Mouse (Mus musculus): ENCODE data around the gene Mrpl23. TPM values are rescaled to one million over a fixed set of nuclear protein-coding genes. Genes with fewer than 3 reads are reported as not detected.

The Mrpl23 gene
- polyA plus RNA-seq, 1 experiment from 2014 or later: 16.6 TPM

GRCm38 (mm10) chr7:142581186-142581585, 48.7 kb downstream of the Mrpl23 start:
- no peak for DNase-seq (ENCODE audit: low spot score, missing footprints)
- peaks cover 4% of the 10 kb centered on the region; the same call in 1 of the 2 replicates for H3K27me3 ChIP-seq (ENCODE audit: control insufficient read depth, insufficient read depth, low read length)
- H3K36me3 ChIP-seq (ENCODE audit: control insufficient read depth, insufficient read depth, low read length): no peaks in the 10 kb centered on the region
- H3K4me2 ChIP-seq: peak overlapping the region; percentile 62
- peaks cover 3% of the 10 kb centered on the region; the same call in 1 of the 2 replicates for H3K4me1 ChIP-seq (ENCODE audit: control insufficient read depth, insufficient read depth, low read length)
- H3K27ac ChIP-seq (ENCODE audit: low read depth, low read length): no peak overlapping the region
- H3K9me3 ChIP-seq (ENCODE audit: control insufficient read depth, low read length): peaks cover 10% of the 10 kb centered on the region; the same call in 1 of the 2 replicates
- 44% methylated on average over 7 of the region's 7 CpGs for whole genome bisulfite sequencing
- no peak for ATAC-seq (ENCODE audit: low FRiP score)
- no peak overlapping the region for H3K4me3 ChIP-seq (ENCODE audit: low read depth, low read length)
- no peak overlapping the region for H3K9ac ChIP-seq (ENCODE audit: low read length)

GRCm38 (mm10) chr7:142581656-142582228, 49.3 kb downstream of the Mrpl23 start:
- H3K9me3 ChIP-seq (ENCODE audit: control insufficient read depth, low read length): peaks cover 10% of the 10 kb centered on the region; the same call in 1 of the 2 replicates
- no peak overlapping the region for H3K4me3 ChIP-seq (ENCODE audit: low read depth, low read length)
- no peak for ATAC-seq (ENCODE audit: low FRiP score)
- WGBS: 41% methylated on average over 20 of the region's 20 CpGs
- H3K9ac ChIP-seq (ENCODE audit: low read length): no peak overlapping the region
- H3K27ac ChIP-seq (ENCODE audit: low read depth, low read length): no peak overlapping the region
- H3K36me3 ChIP-seq (ENCODE audit: control insufficient read depth, insufficient read depth, low read length): no peaks in the 10 kb centered on the region
- peaks cover 4% of the 10 kb centered on the region; the same call in 1 of the 2 replicates for H3K27me3 ChIP-seq (ENCODE audit: control insufficient read depth, insufficient read depth, low read length)
- H3K4me1 ChIP-seq (ENCODE audit: control insufficient read depth, insufficient read depth, low read length): peaks cover 3% of the 10 kb centered on the region; the same call in 1 of the 2 replicates
- peak; percentile 95 for DNase-seq (ENCODE audit: low spot score, missing footprints)
- H3K4me2 ChIP-seq: peak overlapping the region; percentile 62

- no peak overlapping the region for H3K9ac ChIP-seq (ENCODE audit: low read length)
- no peaks in the 10 kb centered on the region for H3K36me3 ChIP-seq (ENCODE audit: control insufficient read depth, insufficient read depth, low read length)
- no peak overlapping the region for H3K27ac ChIP-seq (ENCODE audit: low read depth, low read length)
- DNase-seq (ENCODE audit: low spot score, missing footprints): no peak
- no peaks in the 10 kb centered on the region; the same call in 1 of the 2 replicates for H3K27me3 ChIP-seq (ENCODE audit: control insufficient read depth, insufficient read depth, low read length)
- peaks cover 10% of the 10 kb centered on the region; the same call in 1 of the 2 replicates for H3K9me3 ChIP-seq (ENCODE audit: control insufficient read depth, low read length)
- no peak overlapping the region for H3K4me2 ChIP-seq
- H3K4me3 ChIP-seq (ENCODE audit: low read depth, low read length): no peak overlapping the region
- H3K4me1 ChIP-seq (ENCODE audit: control insufficient read depth, insufficient read depth, low read length): peaks cover 3% of the 10 kb centered on the region; the same call in 1 of the 2 replicates
- WGBS: 71% methylated on average over 1 of the region's 1 CpGs
- no peak for ATAC-seq (ENCODE audit: low FRiP score)
These were observed 52.4 kb downstream of the Mrpl23 start for GRCm38 (mm10) chr7:142584882-142585281.

- 90% methylated on average over 3 of the region's 3 CpGs for WGBS
- no peaks in the 10 kb centered on the region; the same call in 1 of the 2 replicates for H3K27me3 ChIP-seq (ENCODE audit: control insufficient read depth, insufficient read depth, low read length)
- no peak for ATAC-seq (ENCODE audit: low FRiP score)
- H3K9ac ChIP-seq (ENCODE audit: low read length): no peak overlapping the region
- H3K4me1 ChIP-seq (ENCODE audit: control insufficient read depth, insufficient read depth, low read length): peaks cover 3% of the 10 kb centered on the region; the same call in 1 of the 2 replicates
- H3K27ac ChIP-seq (ENCODE audit: low read depth, low read length): no peak overlapping the region
- no peak overlapping the region for H3K4me2 ChIP-seq
- peaks cover 4% of the 10 kb centered on the region; the same call in 1 of the 2 replicates for H3K9me3 ChIP-seq (ENCODE audit: control insufficient read depth, low read length)
- no peak for DNase-seq (ENCODE audit: low spot score, missing footprints)
- no peaks in the 10 kb centered on the region for H3K36me3 ChIP-seq (ENCODE audit: control insufficient read depth, insufficient read depth, low read length)
- H3K4me3 ChIP-seq (ENCODE audit: low read depth, low read length): no peak overlapping the region
These were observed 53.4 kb downstream of the Mrpl23 start for GRCm38 (mm10) chr7:142585890-142586289.

- DNase-seq (ENCODE audit: low spot score, missing footprints) (no peak), ATAC-seq (ENCODE audit: low FRiP score) (no peak)
- Histone ChIP-seq H3K4me3 (ENCODE audit: low read depth, low read length) (no peak overlapping the region), H3K36me3 (ENCODE audit: control insufficient read depth, insufficient read depth, low read length) (no peaks in the 10 kb centered on the region), H3K9me3 (ENCODE audit: control insufficient read depth, low read length) (no peaks in the 10 kb centered on the region), H3K27ac (ENCODE audit: low read depth, low read length) (no peak overlapping the region), H3K9ac (ENCODE audit: low read length) (no peak overlapping the region), H3K27me3 (ENCODE audit: control insufficient read depth, insufficient read depth, low read length) (no peaks in the 10 kb centered on the region; the same call in 1 of the 2 replicates), H3K4me2 (no peak overlapping the region), H3K4me1 (ENCODE audit: control insufficient read depth, insufficient read depth, low read length) (no peaks in the 10 kb centered on the region)
- WGBS: 86% methylated on average over 9 of the region's 9 CpGs
These were observed 55.9 kb downstream of the Mrpl23 start for GRCm38 (mm10) chr7:142588282-142588941.

MicroRNAs encoded within 50 kb of the gene (microRNA counts, 519-probe panel; counts per million panel counts)
- microRNA mmu-miR-675-3p (not detected), microRNA mmu-miR-675-5p (not detected)

Small RNAs within 50 kb of the gene (microRNA-seq; reads per million reads assigned to microRNA genes)
- 31.5 reads per million, percentile 42 among the genes with 10 or more reads in this experiment for gene Mir675

Other genes with a start within 250 kb of the Mrpl23 start
- not detected in 2 replicates for gene Krtap5-1, start 235.6 kb upstream of the Mrpl23 start, polyA plus RNA-seq (2014; fragmentation: Nextera tagmentation; extraction: Ambion mirVana)
- gene Krtap5-4, start 229.1 kb upstream of the Mrpl23 start, polyA plus RNA-seq (2014; fragmentation: Nextera tagmentation; extraction: Ambion mirVana): not detected in 2 replicates
- 0.18 and 0.40 TPM in 2 replicates for gene Ifitm10, start 158.9 kb upstream of the Mrpl23 start, polyA plus RNA-seq (2014; fragmentation: Nextera tagmentation; extraction: Ambion mirVana)
- gene Gm49369, start 150.0 kb upstream of the Mrpl23 start, polyA plus RNA-seq (2014; fragmentation: Nextera tagmentation; extraction: Ambion mirVana): 0.79 and 0.93 TPM in 2 replicates
- 166 and 169 TPM in 2 replicates for gene Ctsd, start 144.6 kb upstream of the Mrpl23 start, polyA plus RNA-seq (2014; fragmentation: Nextera tagmentation; extraction: Ambion mirVana)
- gene Syt8, start 97.8 kb upstream of the Mrpl23 start, polyA plus RNA-seq (2014; fragmentation: Nextera tagmentation; extraction: Ambion mirVana): not detected in 2 replicates
- 0.47 and 0.96 TPM in 2 replicates for gene Tnni2, start 90.9 kb upstream of the Mrpl23 start, polyA plus RNA-seq (2014; fragmentation: Nextera tagmentation; extraction: Ambion mirVana)
- 11.1 and 13.1 TPM in 2 replicates for gene Lsp1, start 71.9 kb upstream of the Mrpl23 start, polyA plus RNA-seq (2014; fragmentation: Nextera tagmentation; extraction: Ambion mirVana)
- 0.77 and 2.0 TPM in 2 replicates for gene Tnnt3, start 33.9 kb upstream of the Mrpl23 start, polyA plus RNA-seq (2014; fragmentation: Nextera tagmentation; extraction: Ambion mirVana)
- 126 and 131 TPM in 2 replicates for gene Igf2, start 134.1 kb downstream of the Mrpl23 start, polyA plus RNA-seq (2014; fragmentation: Nextera tagmentation; extraction: Ambion mirVana)
- gene Gm49394, start 137.3 kb downstream of the Mrpl23 start, polyA plus RNA-seq (2014; fragmentation: Nextera tagmentation; extraction: Ambion mirVana): not detected in 2 replicates
- not detected in 2 replicates for gene Ins2, start 210.7 kb downstream of the Mrpl23 start, polyA plus RNA-seq (2014; fragmentation: Nextera tagmentation; extraction: Ambion mirVana)

Data from midbrain, embryonic 11.5 days (tissue).